Mouse (Mus musculus) adrenal gland, postnatal 25 days (tissue): Measurements from ENCODE around the gene Eef1g. TPM values are rescaled to one million over a fixed set of nuclear protein-coding genes. Genes with fewer than 3 reads are reported as not detected.

ENCODE experiments used
- DNase-seq: peaks from one replicate; pipeline ENCODE4 v3.0.0; 2021; ENCODE audit warnings: mixed read lengths
- total RNA-seq: library from RNA; stranded (reverse); gene quantifications from 2 replicates; pipeline ENCODE4 v1.2.3, GENCODE M21; 2021

Gene Eef1g
- total RNA-seq, 1 experiment from 2014 or later: 327 TPM

DNA sequence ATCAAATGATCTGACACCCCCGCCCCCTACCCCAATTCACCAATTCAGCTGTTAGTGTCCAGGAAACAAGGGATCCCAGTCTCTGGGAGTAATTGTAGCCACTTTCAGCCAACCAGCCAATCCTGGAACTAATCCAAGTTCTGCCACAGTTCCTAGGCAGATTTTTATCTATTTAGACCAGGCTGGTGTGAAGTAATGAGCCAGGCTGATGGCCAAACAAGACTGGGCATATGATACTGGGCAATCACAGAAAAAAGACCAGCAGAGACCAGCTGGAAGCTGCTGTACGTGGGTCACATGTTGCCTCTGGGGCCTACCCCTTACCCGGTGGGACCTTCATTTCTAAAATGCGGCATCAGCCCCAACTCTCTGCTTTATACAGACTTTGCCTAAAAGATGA lies 59.8 kb downstream of the Eef1g start:
- no peak for DNase-seq

- DNase-seq: no peak
Measured at GRCm38 (mm10) chr19:9027795-9028194, 61.0 kb downstream of the Eef1g start.

Other genes starting within 250 kb of the Eef1g start
- 269 and 403 TPM in 2 replicates for gene Slc3a2, start 243.7 kb upstream of the Eef1g start, total RNA-seq
- 52.0 and 57.7 TPM in 2 replicates for gene Wdr74, start 231.2 kb upstream of the Eef1g start, total RNA-seq
- gene 1700092M07Rik, start 226.3 kb upstream of the Eef1g start, total RNA-seq: 2.6 and 2.8 TPM in 2 replicates
- 92.3 and 106 TPM in 2 replicates for gene Stx5a, start 225.6 kb upstream of the Eef1g start, total RNA-seq
- 128 and 179 TPM in 2 replicates for gene Nxf1, start 210.0 kb upstream of the Eef1g start, total RNA-seq
- gene Tmem223, start 196.0 kb upstream of the Eef1g start, total RNA-seq: 122 and 123 TPM in 2 replicates
- 56.4 and 75.9 TPM in 2 replicates for gene Tmem179b, start 192.6 kb upstream of the Eef1g start, total RNA-seq
- 15.1 and 23.1 TPM in 2 replicates for gene Taf6l, start 180.6 kb upstream of the Eef1g start, total RNA-seq
- gene Polr2g, start 168.5 kb upstream of the Eef1g start, total RNA-seq: 96.3 and 103 TPM in 2 replicates
- gene Zbtb3, start 164.5 kb upstream of the Eef1g start, total RNA-seq: 2.4 and 3.9 TPM in 2 replicates
- 32.7 and 41.1 TPM in 2 replicates for gene Ttc9c, start 147.7 kb upstream of the Eef1g start, total RNA-seq
- gene Hnrnpul2, start 147.0 kb upstream of the Eef1g start, total RNA-seq: 72.0 and 83.0 TPM in 2 replicates
- gene AC129217.1, start 137.3 kb upstream of the Eef1g start, total RNA-seq: 23.5 TPM in 1 of 2 replicates, not detected in the other
- 139 and 169 TPM in 2 replicates for gene Bscl2, start 129.6 kb upstream of the Eef1g start, total RNA-seq
- gene Gng3, start 127.8 kb upstream of the Eef1g start, total RNA-seq: 5.3 and 6.1 TPM in 2 replicates
- gene Lrrn4cl, start 116.3 kb upstream of the Eef1g start, total RNA-seq: 1.4 and 1.8 TPM in 2 replicates
- gene Ubxn1, start 95.5 kb upstream of the Eef1g start, total RNA-seq: 206 and 217 TPM in 2 replicates
- 70.0 and 72.2 TPM in 2 replicates for gene Uqcc3, start 86.1 kb upstream of the Eef1g start, total RNA-seq
- gene Lbhd1, start 83.3 kb upstream of the Eef1g start, total RNA-seq: 5.9 and 23.7 TPM in 2 replicates
- gene Gm49403, start 83.1 kb upstream of the Eef1g start, total RNA-seq: not detected in 2 replicates
- 48.8 and 57.4 TPM in 2 replicates for gene 1810009A15Rik, start 78.2 kb upstream of the Eef1g start, total RNA-seq
- gene Gm49416, start 78.1 kb upstream of the Eef1g start, total RNA-seq: not detected in 2 replicates
- gene Ints5, start 74.0 kb upstream of the Eef1g start, total RNA-seq: 23.5 and 26.7 TPM in 2 replicates
- 196 and 200 TPM in 2 replicates for gene Ganab, start 69.0 kb upstream of the Eef1g start, total RNA-seq
- gene B3gat3, start 46.7 kb upstream of the Eef1g start, total RNA-seq: 58.5 and 60.9 TPM in 2 replicates
- gene Rom1, start 37.7 kb upstream of the Eef1g start, total RNA-seq: 33.4 and 33.8 TPM in 2 replicates
- gene Eml3, start 37.5 kb upstream of the Eef1g start, total RNA-seq: 57.2 and 67.5 TPM in 2 replicates
- gene Mta2, start 25.2 kb upstream of the Eef1g start, total RNA-seq: 98.6 and 104 TPM in 2 replicates
- 23.1 and 23.6 TPM in 2 replicates for gene Tut1, start 13.2 kb upstream of the Eef1g start, total RNA-seq
- gene Ahnak, start 22.2 kb downstream of the Eef1g start, total RNA-seq: 93.0 and 106 TPM in 2 replicates
- gene Scgb1a1, start 120.9 kb downstream of the Eef1g start, total RNA-seq: not detected in 2 replicates
- gene Asrgl1, start 168.6 kb downstream of the Eef1g start, total RNA-seq: 8.0 and 12.2 TPM in 2 replicates